Mouse (Mus musculus) embryo, embryonic 10.5 days (tissue): Measurements from ENCODE around the gene Tmem179.

ENCODE experiments used
- DNase-seq: peaks from one replicate; pipeline ENCODE4 v3.0.0-alpha.2; 2015; ENCODE audit warnings: low spot score

Tmem179 gene

DNA sequence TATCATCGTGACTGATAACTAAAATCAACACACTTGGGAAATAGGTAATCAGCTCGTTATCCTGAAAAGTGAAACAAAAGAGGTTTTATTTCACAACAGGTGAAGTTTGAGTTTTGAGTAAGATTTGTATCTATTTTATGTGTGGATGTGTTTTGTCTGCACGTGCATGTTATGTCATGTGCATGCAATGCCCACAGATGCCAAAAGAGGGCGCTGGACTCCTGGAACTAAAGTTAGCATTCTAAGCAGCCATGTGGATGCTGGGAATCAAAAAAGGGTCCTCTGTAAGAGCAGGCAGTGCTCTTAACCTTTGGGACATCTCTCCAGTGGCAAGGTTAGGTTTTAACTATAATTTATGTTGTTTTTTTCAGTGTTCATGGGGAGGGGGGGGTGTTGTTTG lies 53.3 kb downstream of the Tmem179 start:
- no peak for DNase-seq

DNA sequence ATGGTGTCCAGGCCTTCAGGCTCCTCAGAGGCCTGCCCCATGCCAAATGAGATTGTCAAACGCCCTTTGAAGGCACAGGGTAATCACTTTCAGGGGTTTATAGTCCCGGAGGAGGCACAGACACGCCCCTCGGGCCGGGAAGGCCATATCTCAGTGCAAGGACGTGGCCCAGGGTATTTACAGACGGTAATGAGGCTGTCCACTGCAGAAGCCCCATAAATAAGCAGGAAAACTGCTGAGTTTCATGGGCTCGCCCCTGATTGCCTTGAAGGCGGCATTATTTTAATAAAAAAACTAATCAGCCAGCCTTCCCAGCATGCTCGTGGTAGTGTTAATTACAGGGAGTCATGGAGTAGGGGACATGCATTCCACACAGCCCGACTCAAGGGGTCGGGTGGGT lies 54.1 kb downstream of the Tmem179 start:
- no peak for DNase-seq

DNA sequence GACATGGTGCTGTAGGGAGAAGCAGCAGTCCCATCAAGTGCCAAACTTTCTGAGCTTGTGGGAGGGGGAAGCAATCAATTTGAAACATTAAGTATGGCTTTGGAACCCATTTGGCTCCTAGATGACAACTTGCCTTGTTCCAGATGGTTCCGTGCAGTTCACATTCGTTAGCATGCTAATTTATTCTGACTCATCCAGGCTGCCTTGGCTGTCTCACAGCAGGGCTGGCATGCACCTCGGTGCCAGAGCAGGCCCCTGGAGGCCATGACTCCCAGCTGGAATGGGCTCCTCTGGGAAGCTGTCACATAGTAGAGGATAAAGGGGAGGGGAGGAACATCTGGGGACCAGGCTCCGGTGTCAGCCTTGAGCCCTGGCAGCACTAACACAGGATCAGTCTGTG lies 58.7 kb downstream of the Tmem179 start:
- no peak for DNase-seq

DNA sequence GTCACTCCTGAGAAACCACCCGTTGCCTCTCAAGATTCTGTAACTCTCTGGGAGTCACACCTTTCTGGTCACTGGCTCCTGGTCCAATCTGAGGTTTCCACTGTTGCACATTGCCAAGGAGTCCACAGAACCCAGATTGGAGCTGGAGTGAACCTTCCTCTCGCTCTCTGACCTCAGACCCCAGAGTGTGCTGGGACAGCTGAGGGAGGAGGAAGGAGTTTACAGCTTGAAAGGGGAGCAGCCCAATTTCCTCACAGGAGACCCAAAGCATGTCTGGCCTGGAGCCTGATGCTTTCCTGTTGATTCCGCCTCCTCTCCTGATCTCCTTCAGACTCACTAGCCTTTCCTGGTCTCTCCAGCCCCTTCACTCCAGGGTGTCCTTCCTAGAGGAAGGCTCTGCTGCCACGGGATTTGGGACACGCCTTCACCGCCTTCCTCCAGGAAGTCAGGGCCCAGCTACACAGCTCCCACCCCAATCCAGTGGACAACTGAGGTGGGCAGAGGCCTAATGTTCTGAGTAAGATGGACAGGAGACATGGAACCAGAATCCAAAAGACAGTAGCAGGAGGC lies 60.3 kb downstream of the Tmem179 start:
- DNase-seq, result no peak

GRCm38 (mm10) chr12:112451826-112452225 lies 64.7 kb downstream of the Tmem179 start:
- DNase-seq, result no peak

GRCm38 (mm10) chr12:112451381-112451780 lies 65.2 kb downstream of the Tmem179 start:
- no peak for DNase-seq

DNA sequence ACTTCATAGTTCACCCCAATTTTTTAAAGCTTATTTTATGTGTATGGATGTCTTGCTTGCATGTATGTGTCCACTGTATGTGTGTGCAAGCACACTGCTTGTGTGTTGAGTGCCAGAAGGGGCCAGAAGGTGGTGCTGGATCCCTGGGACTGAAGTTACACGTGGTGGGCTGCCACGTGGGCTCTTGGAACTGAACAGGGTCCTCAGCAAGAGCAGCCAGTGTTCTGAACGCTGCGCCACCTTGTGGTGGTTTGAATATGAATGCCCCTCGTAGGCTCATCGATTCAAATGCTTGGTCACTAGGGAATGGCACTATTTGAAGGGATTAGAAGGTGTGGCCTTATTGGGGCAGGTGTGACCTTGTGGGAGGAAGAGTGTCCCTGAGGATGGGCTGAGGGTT lies 65.7 kb downstream of the Tmem179 start:
- peak; percentile 88 for DNase-seq
